Mouse (Mus musculus) adrenal gland, postnatal 10 days (tissue): ENCODE results near the gene Esrp2. TPM values are rescaled to one million over a fixed set of nuclear protein-coding genes. Genes with fewer than 3 reads are reported as not detected.

Experiments
- DNase-seq: peaks from one replicate; pipeline ENCODE4 v3.0.0; 2021; ENCODE audit warnings: mixed read lengths
- long read RNA-seq, 2 experiments: library from polyadenylated mRNA; stranded (forward); transcript quantifications; one replicate each; pipeline ENCODE4 v2.0.0; 2021
- total RNA-seq, 2 experiments: library from RNA; stranded (reverse); gene quantifications; 2 replicates each; pipeline ENCODE4 v1.2.3; 2021

The Esrp2 gene
- total RNA-seq: 10 to 100 TPM; 14.8 to 15.4 TPM
- long read RNA-seq, experiment 1, partial matches to known transcripts: 5 of 11 reads
- long read RNA-seq, experiment 1, other reads (novel, unspliced or antisense): 2 of 11 reads
- long read RNA-seq, experiment 2, partial matches to known transcripts: 0 of 4 reads
- long read RNA-seq, experiment 2, other reads (novel, unspliced or antisense): 1 of 4 reads

DNA sequence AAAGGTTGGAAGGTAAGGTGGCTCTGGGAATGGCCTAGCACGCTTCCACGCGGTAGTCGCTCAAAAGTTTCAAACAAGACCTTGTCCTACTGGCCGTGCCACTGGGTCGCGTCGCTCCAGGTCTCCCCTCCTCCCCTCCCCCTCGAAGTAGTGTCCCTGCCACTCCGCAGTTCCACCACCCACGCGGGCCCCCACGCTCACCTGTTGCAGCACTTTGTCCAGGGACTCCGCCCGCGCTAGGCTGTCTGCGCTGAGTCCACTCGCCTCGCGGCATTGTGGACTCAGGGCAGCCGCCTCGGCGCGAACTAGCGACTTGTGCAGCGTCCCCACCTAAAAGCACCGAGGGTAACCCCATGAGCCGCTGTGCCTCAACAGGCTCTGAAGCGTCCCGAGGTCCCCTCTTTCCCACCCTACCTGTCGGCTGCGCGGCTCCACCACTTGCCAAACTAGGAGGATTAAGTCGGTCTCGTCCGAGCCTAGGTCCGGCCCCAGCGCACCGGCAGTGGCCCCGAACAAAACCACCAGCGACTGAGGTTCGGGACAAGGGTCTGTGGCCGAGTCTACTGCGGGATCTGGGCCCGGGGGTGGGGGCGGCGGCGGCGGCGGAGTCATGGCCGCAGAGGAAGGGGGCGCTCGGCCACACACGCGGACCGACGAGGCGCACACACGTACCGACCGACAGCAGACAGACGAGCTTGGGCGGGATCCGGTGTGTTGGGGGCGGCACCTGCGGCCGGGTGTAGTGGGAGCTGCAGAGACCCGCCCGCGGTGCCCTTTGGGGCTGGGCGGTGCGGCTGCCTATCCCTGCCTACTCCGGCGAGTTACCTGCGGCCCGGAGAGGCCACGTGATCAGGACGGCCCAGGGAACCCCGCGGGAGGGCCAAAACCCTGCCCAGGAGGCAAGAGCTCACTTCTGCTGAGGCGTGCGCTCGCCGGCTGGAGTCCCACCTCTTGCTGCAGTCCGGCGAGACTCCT is at the start of gene Esrp2:
Gene Esrp2 (minus strand): TSS at position 819 of the 975 bp plus-strand sequence.
- DNase-seq: peak; percentile 79

DNA sequence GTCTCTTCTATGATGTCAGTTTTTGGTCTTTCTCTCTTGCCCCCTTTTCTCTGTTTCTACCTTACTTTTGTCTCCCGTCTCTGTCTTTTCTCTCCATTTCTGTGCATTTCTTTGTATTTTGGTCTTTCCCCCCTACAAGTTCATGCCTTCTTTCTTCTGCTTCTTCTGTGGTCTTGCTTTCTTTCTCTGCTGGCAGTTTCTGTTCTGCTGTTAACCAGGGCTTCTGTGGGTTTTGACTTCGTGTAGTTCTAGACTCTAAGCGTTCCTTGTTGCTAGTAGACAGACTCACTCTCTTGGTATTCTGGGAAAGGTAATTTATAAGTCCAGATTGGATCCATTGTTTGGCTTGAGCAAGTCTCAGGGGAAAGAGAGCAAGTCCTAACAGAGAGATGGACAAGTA is 49.6 kb upstream of the Esrp2 start:
- no peak for DNase-seq

DNA sequence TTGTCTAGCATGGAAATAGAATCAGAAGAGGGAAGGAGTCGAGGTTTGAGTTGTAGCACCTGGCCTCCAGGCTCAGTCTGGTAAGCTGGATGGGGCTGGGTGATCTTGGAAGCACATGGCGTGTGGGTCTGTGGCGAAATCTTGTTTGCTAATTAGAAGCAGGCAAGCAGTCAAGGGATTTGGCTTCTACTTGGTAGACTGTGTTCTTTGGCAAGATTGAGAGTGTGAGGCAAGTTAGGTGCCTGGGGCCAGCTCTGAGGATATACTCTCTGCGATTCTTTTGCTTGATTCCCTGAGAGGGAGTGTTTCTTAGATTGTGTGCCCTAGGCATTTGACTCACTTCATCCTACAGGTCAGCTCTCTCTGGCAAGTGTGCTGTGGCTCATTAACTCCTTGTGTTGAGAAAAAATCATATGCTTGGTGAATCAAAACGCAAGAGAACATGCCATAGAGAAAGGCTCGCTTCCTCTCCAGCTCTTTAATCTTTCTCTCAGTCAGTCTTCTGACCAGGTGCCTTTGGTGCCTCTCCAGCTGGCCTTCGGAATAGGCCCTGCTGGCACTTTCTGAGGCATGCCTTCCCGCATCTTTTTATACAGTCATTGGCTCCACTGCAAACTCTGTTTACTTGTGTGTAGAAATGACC is 49.0 kb upstream of the Esrp2 start:
- DNase-seq: peak; percentile 55

DNA sequence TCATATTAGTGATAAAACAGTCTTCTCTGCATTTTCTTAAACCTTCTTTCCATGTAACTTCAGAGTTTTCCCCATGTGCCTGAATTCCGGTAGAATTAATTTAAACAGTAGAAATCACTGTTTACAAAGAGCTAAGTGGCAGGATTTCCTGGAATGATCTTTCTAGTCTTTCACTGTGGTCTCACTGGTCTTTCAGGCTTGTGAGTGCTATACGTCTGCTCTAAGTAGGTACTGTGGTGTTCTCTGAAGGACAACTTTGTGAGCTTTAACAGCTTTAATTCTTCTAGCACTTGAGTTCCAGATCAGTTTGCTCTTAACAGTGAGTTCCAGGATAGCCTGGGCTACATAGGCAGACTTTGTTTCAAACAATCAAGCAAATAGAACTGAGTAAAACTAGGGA is 41.7 kb upstream of the Esrp2 start:
- no peak for DNase-seq

DNA sequence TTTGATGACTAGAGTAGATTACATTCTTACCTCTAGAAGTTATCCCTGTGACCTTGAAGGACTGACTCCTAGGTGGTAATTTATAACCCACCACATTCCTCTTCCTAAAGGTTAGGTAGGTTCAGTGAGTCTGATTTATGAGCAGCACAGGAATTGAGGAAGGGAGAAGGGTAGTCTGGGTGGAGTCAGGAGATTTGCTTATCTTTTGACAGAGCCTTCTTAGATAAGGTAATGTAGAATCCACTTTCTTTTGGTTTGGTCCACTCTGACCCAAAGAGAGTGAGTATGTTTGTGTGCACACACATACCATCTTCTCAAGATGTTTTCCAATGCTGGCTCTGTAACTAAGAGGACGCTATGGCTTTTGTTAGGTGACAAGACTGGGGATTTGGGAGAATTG is 40.8 kb upstream of the Esrp2 start:
- DNase-seq: no peak

DNA sequence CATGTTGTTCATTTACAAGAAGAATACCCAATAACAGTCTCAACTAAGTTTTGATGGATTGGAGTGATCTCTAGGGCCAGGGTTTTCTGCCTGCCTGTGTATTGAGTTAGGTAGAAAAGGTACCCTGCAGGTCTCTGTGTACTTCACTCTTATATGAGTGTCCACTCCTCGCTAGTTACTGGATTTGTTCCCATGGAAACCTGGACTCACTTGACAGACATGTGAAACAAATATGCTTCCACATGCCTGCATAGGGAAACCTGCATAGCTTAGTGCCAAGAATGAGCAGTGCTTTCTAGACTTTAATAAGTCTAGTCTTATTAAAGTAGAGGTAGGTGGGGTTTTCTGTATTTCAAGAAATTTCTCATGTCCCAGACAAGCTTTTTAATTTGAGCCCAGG is 40.1 kb upstream of the Esrp2 start:
- DNase-seq: no peak

DNA sequence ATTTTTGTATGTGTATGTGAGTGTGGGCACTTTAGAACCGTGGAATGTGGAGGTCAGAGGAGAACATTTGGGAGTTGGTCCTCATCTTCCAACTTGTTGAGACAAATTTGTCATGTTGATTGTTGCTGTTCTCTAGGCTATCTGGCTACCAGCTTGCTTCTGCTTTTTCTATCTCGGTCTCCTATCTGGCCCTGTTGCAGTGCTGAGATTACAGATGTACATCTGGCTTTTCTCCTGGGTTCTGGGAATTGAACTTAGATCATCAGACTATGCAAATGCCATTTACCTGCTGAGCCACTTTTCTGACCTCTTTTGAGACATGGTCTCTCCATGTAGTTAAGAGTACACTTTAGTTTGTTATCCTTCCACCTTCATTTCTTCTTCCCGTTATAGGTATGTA is 36.8 kb upstream of the Esrp2 start:
- DNase-seq: no peak

DNA sequence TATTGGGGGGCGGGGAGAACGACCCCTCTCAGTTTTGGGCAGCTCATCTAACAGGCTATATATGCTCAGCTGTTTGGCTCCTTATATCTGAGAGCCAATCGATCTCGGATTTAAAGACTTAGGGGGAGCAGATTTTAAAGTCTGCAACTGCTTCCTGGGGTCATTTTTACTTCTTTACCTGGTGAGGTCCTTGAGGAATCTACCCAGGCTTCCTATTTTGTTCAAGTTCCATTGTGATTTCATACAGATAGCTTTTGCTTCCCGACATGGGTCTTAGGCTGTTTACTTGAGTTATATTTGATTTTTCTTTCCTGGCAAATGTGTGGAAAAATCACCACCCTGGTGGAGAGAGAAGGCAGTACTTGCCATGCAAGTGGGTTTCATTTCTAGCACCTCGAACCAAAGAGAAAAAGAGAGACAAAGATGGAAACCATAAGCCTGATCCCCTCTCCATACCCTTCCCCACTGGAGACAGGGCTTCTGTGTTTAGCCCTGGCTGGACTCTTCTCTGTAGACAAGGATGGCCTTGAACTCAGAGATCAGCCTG is 33.2 kb upstream of the Esrp2 start:
- no peak for DNase-seq

DNA sequence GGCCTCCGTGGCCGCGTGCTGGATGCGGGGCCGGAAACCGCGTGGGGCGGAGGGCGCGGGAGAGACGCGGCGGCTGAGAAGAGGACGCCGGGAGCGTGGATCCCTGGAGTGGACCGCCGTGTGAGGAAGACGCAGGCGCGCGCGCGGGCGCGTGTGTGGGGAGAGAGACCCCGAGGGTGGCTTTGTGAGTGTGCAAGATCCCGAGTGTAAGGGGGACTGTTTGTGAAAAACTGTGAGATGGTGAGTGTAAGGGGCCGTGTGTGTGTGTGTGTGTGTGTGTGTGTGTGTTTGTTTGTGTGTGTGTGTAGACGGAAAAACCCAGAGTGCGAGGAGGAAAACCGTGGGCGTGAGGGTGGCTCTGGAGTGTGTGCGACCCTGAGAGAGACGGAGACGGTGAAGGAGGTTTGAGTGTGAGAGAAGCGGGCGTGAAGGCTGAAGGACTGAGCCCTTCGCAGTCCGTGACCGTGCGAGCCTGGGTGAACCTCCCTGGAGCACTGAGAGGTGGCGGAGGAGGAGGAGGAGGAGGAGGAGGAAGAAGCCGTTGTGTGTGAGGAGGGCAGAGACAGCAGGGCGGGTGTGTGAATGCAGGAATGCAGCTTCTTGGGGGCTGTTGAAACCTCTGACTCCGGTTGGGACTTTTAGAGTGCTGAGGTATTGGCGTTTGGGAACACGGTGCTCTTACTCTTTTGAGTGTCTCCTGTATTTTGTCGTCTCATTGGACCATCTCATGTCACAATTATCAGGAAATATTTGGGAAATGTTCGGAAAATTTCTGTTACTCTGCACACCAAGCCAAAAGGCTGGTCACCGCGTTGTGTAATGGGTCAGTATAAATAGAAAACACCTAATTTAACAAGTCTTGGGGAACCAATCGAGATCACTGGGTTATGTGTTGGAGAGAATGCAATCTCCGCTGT is 32.5 kb upstream of the Esrp2 start:
- DNase-seq: peak; percentile 54

DNA sequence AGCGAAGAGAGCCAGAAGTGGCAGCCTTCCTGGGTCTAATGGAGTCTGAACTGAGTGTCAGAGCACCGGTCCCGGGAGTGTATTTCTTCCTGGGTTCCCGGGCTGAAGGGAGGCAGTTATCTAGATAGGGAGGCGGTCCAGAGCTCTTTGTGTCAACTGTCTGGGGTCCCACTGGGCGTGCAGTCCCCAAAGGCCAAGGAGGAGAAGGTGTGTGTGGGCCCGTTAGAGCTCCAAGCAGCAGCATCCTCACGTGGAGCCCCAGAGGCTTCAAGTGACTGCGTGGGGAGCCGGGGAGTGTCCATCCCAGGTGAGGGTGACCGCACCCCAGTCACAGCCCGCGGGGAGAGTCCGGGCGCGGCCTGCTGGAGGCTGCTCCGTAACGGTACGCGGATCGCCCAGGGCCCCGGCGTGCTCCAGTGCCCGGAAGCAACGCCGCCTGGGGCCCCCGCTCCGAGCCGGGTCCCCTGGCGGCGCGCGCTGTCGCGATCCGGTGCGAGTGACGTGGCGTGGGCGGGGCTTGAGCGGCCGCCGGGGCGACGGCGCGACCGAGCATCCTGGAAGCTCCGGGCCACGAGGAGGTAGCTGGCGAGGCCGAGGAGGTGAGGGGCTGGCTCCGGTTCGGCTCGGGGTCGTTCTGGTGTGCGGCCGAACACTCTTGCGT is 31.7 kb upstream of the Esrp2 start, which contains the start of gene Slc7a6:
Gene Slc7a6 (plus strand): TSS at position 502 of the 661 bp plus-strand sequence.
- DNase-seq: peak; percentile 91

DNA sequence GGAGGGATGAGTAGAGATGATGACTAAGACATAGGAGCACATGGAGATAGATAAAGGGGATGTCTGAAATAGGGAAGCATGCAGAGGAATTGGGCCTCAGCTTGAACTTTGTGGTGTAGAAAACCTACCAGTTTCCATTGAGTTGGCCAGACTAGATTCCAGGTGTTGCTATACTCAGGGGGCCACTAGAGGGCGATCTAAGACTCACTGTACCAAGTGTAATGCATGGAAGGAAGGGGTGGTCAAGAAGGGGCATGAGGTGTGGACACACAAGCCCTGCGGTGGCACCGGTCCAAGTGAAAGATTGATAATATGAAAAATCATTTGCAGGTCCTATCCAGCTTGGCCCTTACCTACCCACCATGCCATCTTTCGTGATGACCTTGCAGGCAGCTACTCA is 28.7 kb upstream of the Esrp2 start:
- peak; percentile 83 for DNase-seq

DNA sequence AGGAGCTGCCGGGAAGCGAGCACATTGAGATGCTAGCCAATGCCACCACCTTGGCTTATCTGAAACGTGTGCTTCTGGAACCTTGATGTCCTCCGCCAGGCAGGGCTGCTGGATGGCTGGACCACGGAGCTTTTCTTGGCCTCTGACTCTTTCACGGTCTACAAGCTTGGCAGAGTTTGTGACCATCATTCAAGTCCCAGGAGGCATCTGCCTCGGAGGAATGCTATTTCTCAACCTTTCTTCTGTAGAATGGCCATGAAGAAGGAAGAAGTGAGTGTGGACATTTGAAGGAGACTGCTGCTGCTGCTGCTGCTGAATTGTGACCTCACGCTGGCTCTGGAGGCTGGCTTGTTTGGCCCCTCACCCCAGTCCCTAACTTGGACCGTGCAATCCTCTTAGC is 26.5 kb upstream of the Esrp2 start:
- peak; percentile 51 for DNase-seq

DNA sequence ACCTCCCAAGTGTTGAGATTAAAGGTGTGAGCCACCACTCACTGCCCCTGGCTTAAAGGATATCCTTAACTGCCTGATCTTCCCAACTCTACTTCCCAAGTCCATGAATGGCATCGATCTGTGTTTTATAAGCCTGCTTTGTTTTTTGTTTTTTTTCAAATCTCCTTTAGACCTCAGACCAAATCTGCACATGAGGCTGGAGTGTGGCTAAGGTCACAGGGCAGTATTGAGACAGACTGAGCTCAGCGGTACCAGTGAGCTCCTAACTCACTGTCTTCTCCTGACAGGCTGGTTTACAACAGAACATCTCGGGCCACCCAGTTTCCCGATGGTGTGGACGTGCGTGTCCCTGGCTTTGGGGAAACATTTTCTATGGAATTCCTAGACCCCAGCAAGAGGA is 23.1 kb upstream of the Esrp2 start:
- no peak for DNase-seq

DNA sequence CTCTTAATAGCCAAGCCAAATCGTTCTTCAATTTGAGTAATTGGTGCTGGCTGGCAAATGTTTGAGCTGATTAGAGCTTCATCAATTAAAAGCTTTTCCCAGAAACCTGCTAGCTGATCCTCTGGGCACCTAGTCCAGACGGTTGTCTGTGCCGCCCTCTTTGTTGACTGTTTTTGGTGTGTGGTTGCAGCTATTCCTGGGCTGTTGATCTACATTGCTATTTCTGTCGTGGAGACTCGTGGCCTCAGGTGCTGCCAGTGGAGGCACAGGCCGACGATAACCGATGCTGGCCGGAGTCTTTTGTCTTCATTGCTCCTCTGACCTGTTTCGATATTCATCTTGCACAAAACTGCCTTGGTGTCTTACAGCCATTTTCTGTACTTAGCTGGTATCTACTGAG is 21.6 kb upstream of the Esrp2 start:
- no peak for DNase-seq

DNA sequence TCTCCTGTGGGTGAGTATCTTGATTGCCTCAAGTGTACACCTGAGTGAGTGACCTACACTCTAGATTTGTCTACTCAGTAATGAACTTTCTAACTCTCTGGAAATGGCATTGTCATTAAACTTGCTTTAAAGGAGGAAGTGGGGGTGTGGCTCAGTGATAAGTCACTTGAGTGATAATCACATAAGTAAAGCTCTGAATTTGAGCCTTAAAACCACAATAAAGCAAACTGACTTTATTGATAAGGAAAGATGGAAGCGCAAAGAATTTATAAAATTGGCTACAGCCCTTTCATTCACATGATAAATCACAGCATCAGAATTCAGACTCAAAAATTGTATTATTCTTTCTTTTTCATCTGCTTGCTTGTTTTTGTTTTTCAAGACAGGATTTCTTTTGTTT is 20.6 kb upstream of the Esrp2 start:
- DNase-seq: no peak

DNA sequence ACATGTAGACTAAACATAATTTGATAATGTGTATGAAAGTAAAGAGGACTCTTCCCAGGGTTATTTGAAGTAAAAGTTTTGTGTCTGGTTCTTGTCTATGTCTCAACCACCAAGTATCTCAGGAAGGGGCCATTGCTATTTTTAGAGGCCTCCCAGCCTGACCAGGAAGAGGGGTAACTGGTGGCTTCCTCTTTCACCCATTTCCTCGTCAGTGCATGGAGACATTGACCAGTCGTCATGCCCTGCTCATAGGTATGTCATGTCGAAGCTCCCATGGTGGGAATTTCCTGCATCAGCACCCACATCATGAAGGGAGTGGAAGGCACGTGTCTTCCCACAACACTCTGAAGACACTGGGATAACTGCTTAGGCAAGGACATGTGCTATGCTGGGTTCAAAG is 16.1 kb upstream of the Esrp2 start:
- DNase-seq: no peak

DNA sequence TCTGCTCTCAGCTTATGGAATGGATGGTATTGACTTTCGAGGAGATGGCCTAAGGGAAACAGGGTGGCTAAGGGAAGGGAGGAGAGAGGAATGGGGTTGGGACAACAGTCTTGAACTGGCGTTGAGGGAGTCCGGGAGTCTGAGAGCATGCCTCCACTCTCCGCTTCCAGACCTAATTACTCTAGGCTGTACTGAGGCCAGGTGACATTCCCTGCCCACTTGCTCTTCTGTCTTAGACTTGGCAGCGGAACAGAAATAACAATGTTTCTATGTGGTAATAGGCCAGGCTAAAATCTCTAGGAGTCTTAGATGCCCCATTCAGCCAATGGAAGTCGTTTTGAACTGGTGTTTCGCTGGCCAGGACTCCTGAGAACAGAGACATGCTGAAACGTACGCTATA is 14.3 kb upstream of the Esrp2 start:
- no peak for DNase-seq

DNA sequence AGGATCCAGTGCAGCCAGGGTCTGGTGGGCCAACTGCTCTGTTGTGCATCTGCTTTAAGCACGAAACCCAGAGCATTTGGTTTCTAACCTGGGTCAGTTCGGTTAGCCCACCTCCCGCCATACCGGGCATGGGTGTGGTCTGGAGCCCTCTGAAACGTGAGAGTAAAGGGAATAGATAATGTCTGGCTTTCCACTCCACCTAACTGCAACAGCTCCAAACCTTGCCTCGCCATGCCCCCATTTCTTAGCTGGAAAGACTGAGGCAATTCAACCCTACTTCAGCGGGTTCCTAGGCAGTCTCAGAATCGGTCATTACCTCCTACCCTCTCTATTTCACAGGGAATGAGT is 13.9 kb upstream of the Esrp2 start:
- no peak for DNase-seq

DNA sequence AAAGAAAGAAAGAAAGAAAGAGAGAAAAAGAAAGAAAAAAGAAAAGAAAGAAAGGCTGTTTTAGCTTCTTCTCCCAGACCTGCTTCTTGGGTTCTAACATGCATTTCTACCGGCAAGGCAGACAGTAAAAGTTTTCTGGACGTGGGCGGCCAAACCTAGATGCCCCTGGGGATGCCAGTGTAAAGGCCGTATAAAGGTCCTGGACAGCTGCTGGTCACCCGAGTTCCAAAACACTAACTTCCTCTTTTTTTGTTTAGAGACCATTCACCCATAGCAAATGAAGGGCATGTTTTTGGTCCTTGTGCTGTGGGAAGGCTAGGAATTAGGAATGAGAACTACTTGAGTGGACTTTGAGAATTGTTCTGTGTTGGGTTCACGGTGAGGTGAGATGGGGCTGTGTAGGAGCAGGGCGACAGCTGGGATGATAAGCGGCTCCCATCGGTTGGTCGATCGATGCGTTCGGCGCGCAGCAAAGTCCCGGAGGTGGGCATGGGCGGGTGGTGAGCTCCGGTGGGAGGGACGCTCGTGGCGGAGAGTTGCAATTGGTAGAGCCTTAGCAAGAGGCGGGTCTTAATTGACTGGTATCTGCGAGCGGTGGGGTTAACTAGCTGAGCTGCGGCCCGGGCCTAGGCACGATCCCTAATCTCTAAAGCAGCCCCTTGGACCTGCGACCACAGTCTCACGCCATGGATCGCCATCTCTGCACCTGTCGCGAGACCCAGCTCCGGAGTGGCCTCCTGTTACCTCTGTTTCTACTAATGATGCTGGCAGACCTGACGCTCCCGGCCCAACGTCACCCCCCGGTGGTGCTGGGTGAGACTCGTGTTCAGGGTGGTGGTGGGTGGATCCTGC is 13.3 kb upstream of the Esrp2 start, which contains the start of gene Pla2g15:
Gene Pla2g15 (plus strand): TSS at position 599 of the 852 bp plus-strand sequence.
- peak; percentile 95 for DNase-seq

DNA sequence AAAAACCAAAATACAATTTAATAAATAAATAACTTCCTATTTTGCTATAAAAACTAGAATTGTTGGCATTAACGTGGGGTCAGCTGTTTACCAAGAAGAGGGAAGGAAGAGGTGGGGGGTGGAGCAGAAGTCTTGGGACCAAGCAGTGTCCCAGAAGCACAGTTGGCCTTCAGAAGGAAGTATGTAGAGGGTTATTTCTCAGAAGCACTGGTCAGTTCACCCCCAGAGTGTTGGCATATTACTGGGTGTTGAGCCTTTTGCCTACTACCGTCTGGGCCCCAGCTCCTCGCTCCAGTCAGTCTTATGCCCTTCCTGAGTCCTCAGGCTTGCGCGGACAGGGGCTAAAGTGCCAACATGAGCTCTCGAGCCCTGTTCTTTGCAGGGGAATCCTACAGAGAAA is 12.3 kb upstream of the Esrp2 start:
- peak; percentile 63 for DNase-seq
